Mouse (Mus musculus): Measurements from ENCODE around the gene Nnat. TPM values are rescaled to one million over a fixed set of nuclear protein-coding genes. Genes with fewer than 3 reads are reported as not detected.

Nnat gene
- polyA plus RNA-seq, 1 experiment from 2014 or later = 6,508 TPM

Small RNAs within 50 kb of the gene (microRNA-seq; reads per million reads assigned to microRNA genes)
- gene Gm23134 = 12.3 reads per million, percentile 26 among the genes with 10 or more reads in this experiment

Other genes with a start within 250 kb of the Nnat start
- 2.5 TPM in 2 replicates for gene Ghrh, start 212.6 kb upstream of the Nnat start, polyA plus RNA-seq (2015; fragmentation: Nextera tagmentation; extraction: Ambion mirVana)
- gene Manbal, start 192.5 kb upstream of the Nnat start, polyA plus RNA-seq (2015; fragmentation: Nextera tagmentation; extraction: Ambion mirVana) = 89.9 and 95.2 TPM in 2 replicates
- 28.9 and 35.1 TPM in 2 replicates for gene Src, start 141.6 kb upstream of the Nnat start, polyA plus RNA-seq (2015; fragmentation: Nextera tagmentation; extraction: Ambion mirVana)
- 161 and 187 TPM in 2 replicates for gene Blcap, start 11.2 kb downstream of the Nnat start, polyA plus RNA-seq (2015; fragmentation: Nextera tagmentation; extraction: Ambion mirVana)
- 96.6 and 97.1 TPM in 2 replicates for gene Ctnnbl1, start 177.3 kb downstream of the Nnat start, polyA plus RNA-seq (2015; fragmentation: Nextera tagmentation; extraction: Ambion mirVana)

Data from forebrain, embryonic 13.5 days (tissue).